Mouse (Mus musculus) cerebellum, adult 9-10 months (tissue): ENCODE data around the gene Hoxb6.

Experiments
- DNase-seq: peaks from one replicate; pipeline ENCODE4 v3.0.0; 2022

Hoxb6 gene

GRCm38 (mm10) chr11:96291681-96292564 lies at the start of gene Hoxb6:
TSS of gene Hoxb6 (plus strand) at chr11:96292476.
- DNase-seq = no peak

- no peak for DNase-seq
These were observed 41.4 kb upstream of the Hoxb6 start for GRCm38 (mm10) chr11:96250901-96251300.

GRCm38 (mm10) chr11:96251480-96252031 lies 40.7 kb upstream of the Hoxb6 start:
- DNase-seq = no peak

GRCm38 (mm10) chr11:96252541-96253120 lies 39.6 kb upstream of the Hoxb6 start:
- no peak for DNase-seq

GRCm38 (mm10) chr11:96254221-96254620 lies 38.1 kb upstream of the Hoxb6 start:
- no peak for DNase-seq

GRCm38 (mm10) chr11:96255111-96255995 lies 36.9 kb upstream of the Hoxb6 start:
- DNase-seq = no peak

- DNase-seq = no peak
These were observed 36.3 kb upstream of the Hoxb6 start for GRCm38 (mm10) chr11:96255996-96256445.

GRCm38 (mm10) chr11:96257141-96257540 lies 35.1 kb upstream of the Hoxb6 start:
- no peak for DNase-seq

- DNase-seq = no peak
These were observed 33.2 kb upstream of the Hoxb6 start for GRCm38 (mm10) chr11:96259038-96259437.

- DNase-seq = no peak
These were observed 32.8 kb upstream of the Hoxb6 start for GRCm38 (mm10) chr11:96259511-96259910.

GRCm38 (mm10) chr11:96260310-96260970 lies 31.8 kb upstream of the Hoxb6 start:
- DNase-seq = no peak

GRCm38 (mm10) chr11:96261323-96261890 lies 30.9 kb upstream of the Hoxb6 start:
- DNase-seq = no peak

- DNase-seq = no peak
These were observed 29.9 kb upstream of the Hoxb6 start for GRCm38 (mm10) chr11:96262262-96262830.

- no peak for DNase-seq
These were observed 28.5 kb upstream of the Hoxb6 start for GRCm38 (mm10) chr11:96263636-96264389.

- no peak for DNase-seq
These were observed 27.8 kb upstream of the Hoxb6 start for GRCm38 (mm10) chr11:96264390-96265020.

- no peak for DNase-seq
These were observed 26.3 kb upstream of the Hoxb6 start for GRCm38 (mm10) chr11:96265954-96266353.

GRCm38 (mm10) chr11:96267021-96267920 lies 25.0 kb upstream of the Hoxb6 start:
- DNase-seq = no peak

GRCm38 (mm10) chr11:96268031-96268745 lies 24.1 kb upstream of the Hoxb6 start:
- no peak for DNase-seq

- no peak for DNase-seq
These were observed 22.4 kb upstream of the Hoxb6 start for GRCm38 (mm10) chr11:96269869-96270268.
